Mouse (Mus musculus): ENCODE data around the gene Cyp3a57. TPM values are rescaled to one million over a fixed set of nuclear protein-coding genes. Genes with fewer than 3 reads are reported as not detected.
"Not testable (repeated sequence)": the region's sequence is repeated elsewhere in the genome, so short reads cannot be mapped to it uniquely, and the experiment has no call there.

The Cyp3a57 gene
- under 1 TPM in 1 of 2 experiments, not detected in 1; 0.12 TPM for total RNA-seq (2021)
- long read RNA-seq, experiment 1 = 0 reads
- long read RNA-seq, experiment 2 = 0 reads

GRCm38 (mm10) chr5:145344941-145345340 lies at the start of gene Cyp3a57:
Gene Cyp3a57 (plus strand): TSS chr5:145345279.
- no peak for DNase-seq

DNA sequence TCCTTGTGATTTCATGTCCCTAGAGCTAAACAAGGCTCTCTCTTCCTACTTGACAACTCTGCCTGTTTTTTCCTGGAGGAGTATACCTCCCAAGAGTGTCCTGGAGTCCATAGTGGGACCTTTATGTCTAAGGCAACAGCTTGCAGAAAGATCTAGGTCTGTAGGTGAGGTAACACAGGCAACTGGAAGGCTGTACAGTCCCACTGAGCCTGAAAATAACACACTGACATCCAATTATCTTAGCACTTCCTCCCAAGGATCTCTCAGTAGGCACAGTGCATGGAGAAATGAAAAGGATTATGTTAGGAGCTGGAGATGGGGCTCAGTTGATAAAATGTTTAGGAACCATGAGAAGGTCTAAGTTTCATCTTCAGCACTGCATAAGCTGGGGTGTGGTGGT lies 44.6 kb upstream of the Cyp3a57 start:
- no peak for DNase-seq

GRCm38 (mm10) chr5:145301796-145302195 lies 43.3 kb upstream of the Cyp3a57 start:
- not testable (repeated sequence) for DNase-seq

GRCm38 (mm10) chr5:145302424-145302823 lies 42.7 kb upstream of the Cyp3a57 start:
- DNase-seq = no peak

DNA sequence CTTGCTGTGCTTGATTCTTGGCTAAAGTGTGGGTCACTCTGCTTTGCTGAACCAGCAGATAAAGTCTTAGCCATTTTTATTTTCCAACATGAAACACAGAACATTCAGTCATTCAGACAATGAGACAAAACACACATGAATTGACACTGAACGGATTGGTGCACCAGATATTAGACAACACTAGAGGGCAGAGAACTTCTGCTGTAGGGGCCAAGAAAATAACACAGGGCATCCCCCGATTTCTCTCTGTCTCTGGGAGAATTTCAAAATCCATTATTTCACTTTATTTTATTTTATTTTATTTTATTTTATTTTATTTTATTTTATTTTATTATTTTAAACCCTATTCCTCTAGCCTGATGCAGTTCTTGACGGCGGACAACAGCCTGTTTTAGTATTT lies 38.1 kb upstream of the Cyp3a57 start:
- DNase-seq = not testable (repeated sequence)

DNA sequence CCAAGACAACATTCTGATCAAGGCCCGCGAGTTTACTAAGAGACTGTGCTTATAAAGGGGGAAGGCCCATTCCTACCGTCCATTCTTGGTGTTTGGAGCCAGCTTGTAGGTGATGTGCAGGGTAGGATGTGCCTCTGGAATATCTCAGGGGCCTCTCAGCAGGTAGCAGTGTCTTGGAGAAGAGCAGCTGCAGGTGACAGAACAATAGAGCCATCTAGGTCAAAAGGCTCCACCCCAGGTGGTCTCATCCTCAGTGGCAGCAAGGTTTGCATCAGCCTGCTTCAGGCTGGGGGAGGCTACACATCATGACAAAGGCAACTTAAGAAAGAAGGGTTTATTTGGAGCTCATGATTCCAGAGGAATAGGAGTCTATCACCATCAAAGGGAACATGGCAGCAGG lies 37.3 kb upstream of the Cyp3a57 start:
- DNase-seq = not testable (repeated sequence)

DNA sequence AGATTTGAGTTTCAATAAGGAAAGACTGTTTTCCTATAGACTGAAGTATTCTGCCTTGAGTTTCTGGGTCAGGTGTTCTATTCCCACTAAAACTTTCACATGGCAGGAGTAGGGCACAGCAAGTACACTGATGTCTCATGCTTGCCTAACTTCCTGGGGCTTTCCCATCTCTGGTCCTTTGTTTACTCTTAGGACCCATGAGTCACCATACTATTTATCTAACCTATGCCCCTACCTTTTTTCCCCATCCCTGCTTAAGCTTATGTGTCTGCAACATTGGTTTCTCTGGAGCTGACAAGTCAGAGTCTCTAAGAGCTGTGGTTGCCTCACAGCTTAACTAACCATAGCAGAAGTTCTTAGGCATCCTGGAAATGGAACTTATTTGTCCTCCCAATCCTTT lies 31.2 kb upstream of the Cyp3a57 start:
- no peak for DNase-seq

DNA sequence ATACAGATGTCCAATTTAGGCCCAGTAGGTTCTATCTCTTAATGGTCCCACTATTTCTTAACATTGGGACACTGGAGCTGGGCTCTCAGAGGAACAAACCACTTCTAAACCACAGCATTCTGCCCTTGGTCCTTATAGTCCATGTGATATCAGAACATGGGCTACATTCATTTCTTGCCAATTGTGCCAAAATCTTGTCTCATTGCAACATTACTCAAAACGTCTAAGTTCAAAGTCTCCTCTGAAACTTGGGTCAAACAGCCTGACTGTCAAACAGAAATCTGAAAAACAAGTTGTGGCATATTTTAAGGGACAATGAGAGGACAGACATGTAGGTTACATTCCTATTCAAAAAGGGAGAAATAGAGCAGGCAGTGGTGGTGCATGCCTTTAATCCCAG lies 27.9 kb upstream of the Cyp3a57 start:
- no peak for DNase-seq

GRCm38 (mm10) chr5:145338756-145339155 lies 6.3 kb upstream of the Cyp3a57 start:
- DNase-seq = not testable (repeated sequence)

GRCm38 (mm10) chr5:145349697-145350096 lies 4.6 kb downstream of the Cyp3a57 start:
- DNase-seq = no peak

DNA sequence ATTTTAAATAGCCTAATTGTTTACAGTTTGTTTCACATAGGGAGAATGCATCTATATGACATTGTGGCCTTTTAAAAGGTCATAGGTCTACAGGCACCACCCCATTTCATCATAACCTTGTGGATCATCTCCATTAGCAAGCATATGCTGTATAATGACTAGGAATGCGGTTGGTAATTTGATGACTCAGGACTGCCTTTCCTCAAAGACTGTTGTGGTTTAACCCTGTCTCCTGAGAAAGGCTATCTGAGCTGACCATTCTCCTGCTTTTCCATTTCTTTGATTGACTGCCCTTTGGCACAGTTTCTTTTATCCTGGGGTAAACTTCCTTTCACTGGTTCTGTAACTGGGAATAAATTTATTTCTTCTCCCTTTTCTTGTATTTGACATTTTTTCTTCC lies 8.0 kb downstream of the Cyp3a57 start:
- no peak for DNase-seq

DNA sequence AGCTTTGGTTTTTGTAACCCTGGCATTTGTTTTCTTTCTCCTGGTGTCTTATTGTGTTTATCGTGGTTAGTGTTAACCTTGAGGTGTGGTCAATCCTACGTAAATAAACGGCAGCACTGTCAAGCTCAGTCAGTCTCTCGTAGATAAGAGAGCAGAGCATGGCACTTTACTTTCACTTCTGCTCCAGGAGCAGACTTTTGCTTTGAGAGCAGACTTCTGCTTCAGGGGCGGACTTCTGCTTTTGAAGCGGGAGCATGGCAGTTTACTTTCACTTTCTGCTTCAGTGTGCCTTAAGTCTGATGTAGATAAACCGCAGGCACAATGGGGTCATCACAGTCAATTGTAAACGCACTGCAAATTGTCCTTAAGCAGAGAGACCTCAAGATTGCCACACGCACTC lies 70.3 kb downstream of the Cyp3a57 start:
- not testable (repeated sequence) for DNase-seq

GRCm38 (mm10) chr5:145422287-145422686 lies 77.2 kb downstream of the Cyp3a57 start:
- DNase-seq = no peak

DNA sequence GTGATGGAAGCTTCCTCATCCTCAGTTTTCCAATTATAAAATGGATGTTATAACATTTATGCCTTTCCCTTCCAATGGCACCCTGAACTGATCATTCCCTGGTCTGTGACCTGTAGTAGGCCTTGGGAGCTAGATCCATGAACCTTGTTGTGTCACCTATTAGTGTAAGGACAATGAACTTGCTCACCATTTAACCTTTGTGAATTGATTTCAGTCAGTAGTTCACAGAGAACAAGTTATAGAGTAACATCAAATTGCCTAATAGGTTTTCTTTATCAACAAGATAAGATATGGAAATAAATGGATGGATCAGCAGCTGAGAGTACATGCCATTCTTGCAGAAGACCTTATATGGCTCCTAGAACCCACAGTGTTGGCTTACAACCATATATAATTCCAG lies 85.9 kb downstream of the Cyp3a57 start:
- no peak for DNase-seq

GRCm38 (mm10) chr5:145433688-145434087 lies 88.6 kb downstream of the Cyp3a57 start:
- DNase-seq = peak; percentile 3

Other genes starting within 250 kb of the Cyp3a57 start
- gene Arpc1b, start 231.1 kb upstream of the Cyp3a57 start, total RNA-seq (2021) = 100 to 1,000 TPM; 212 to 226 TPM
- gene Pdap1, start 205.0 kb upstream of the Cyp3a57 start, total RNA-seq (2021) = 10 to 100 TPM; 74.5 to 80.9 TPM
- gene Bud31, start 204.9 kb upstream of the Cyp3a57 start, total RNA-seq (2021) = 100 to 1,000 TPM in 1 of 2 experiments, 10 to 100 TPM in 1; 97.3 to 102 TPM
- gene Ptcd1, start 178.2 kb upstream of the Cyp3a57 start, total RNA-seq (2021) = 10 to 100 TPM; 21.7 to 29.0 TPM
- gene Cpsf4, start 178.1 kb upstream of the Cyp3a57 start, total RNA-seq (2021) = 10 to 100 TPM; 20.2 to 22.7 TPM
- gene Atp5j2, start 153.2 kb upstream of the Cyp3a57 start, total RNA-seq (2021) = 100 to 1,000 TPM; 810 to 842 TPM
- 1 to 10 TPM; 7.1 to 9.8 TPM for gene Zkscan14, start 143.4 kb upstream of the Cyp3a57 start, total RNA-seq (2021)
- 10 to 100 TPM; 12.2 to 12.3 TPM for gene Zkscan5, start 140.7 kb upstream of the Cyp3a57 start, total RNA-seq (2021)
- 10 to 100 TPM; 41.1 to 48.9 TPM for gene Zfp655, start 113.6 kb upstream of the Cyp3a57 start, total RNA-seq (2021)
- gene Zscan25, start 64.8 kb upstream of the Cyp3a57 start, total RNA-seq (2021) = 10 to 100 TPM; 15.3 to 20.4 TPM
- gene Cyp3a16, start 124.4 kb downstream of the Cyp3a57 start, total RNA-seq (2021) = 10 to 100 TPM; 25.8 to 51.3 TPM
- under 1 TPM in 1 of 2 experiments, not detected in 1; 0.18 TPM for gene Cyp3a41b, start 239.5 kb downstream of the Cyp3a57 start, total RNA-seq (2021)

Data from adrenal gland, postnatal 10 days (tissue).